Mouse (Mus musculus) forebrain, postnatal 0 days (tissue): ENCODE measurements around the gene Prr3. TPM values are rescaled to one million over a fixed set of nuclear protein-coding genes. Genes with fewer than 3 reads are reported as not detected.
"Not testable (repeated sequence)": the region's sequence is repeated elsewhere in the genome, so short reads cannot be mapped to it uniquely, and the experiment has no call there.

ENCODE experiments used
- ATAC-seq: fragments of 200-750 bp; cut with Nextera tagmentation; 2 replicates; pipeline ENCODE4 v1.8.0; 2017; ENCODE audit warnings: mild to moderate bottlenecking, moderate library complexity
- DNase-seq: peaks from one replicate; pipeline ENCODE4 v3.0.0-alpha.2; 2015
- H3K27ac ChIP-seq: fragments of 300-500 bp; sonication (generic); 2 replicates; pipeline ENCODE4 v1.5.1; 2014; ENCODE audit warnings: low read depth, mild to moderate bottlenecking, antibody characterized with exemption, low read length, moderate library complexity, mixed read lengths
- H3K27me3 ChIP-seq: fragments of 300-500 bp; sonication (generic); 2 replicates; pipeline ENCODE4 v1.6.1; 2014; ENCODE audit warnings: mild to moderate bottlenecking, low read length, mixed read lengths; ENCODE audit not compliant: insufficient read depth
- H3K36me3 ChIP-seq: fragments of 300-500 bp; sonication (generic); 2 replicates; pipeline ENCODE4 v1.6.1; 2014; ENCODE audit warnings: mild to moderate bottlenecking, moderate library complexity; ENCODE audit not compliant: insufficient read depth
- H3K4me1 ChIP-seq: fragments of 300-500 bp; sonication (generic); 2 replicates; pipeline ENCODE4 v1.6.1; 2014; ENCODE audit warnings: antibody characterized with exemption; ENCODE audit not compliant: insufficient read depth
- H3K4me2 ChIP-seq: fragments of 300-500 bp; sonication (generic); 2 replicates; pipeline ENCODE4 v1.6.1; 2014; ENCODE audit warnings: low read depth, mild to moderate bottlenecking, moderate library complexity
- H3K4me3 ChIP-seq: fragments of 300-500 bp; sonication (generic); 2 replicates; pipeline ENCODE4 v1.5.1; 2014; ENCODE audit warnings: low read depth, low read length, mixed read lengths
- H3K9ac ChIP-seq: fragments of 300-500 bp; sonication (generic); 2 replicates; pipeline ENCODE4 v1.6.1; 2014; ENCODE audit warnings: mild to moderate bottlenecking
- H3K9me3 ChIP-seq: fragments of 300-500 bp; sonication (generic); 2 replicates; pipeline ENCODE4 v1.6.1; 2016; ENCODE audit warnings: low read length
- CTCF ChIP-seq: sonication (generic); IDR thresholded peaks from 2 replicates; pipeline ENCODE4 v1.5.1; 2016; ENCODE audit warnings: antibody characterized with exemption, control low read depth, low read depth
- WGBS: fragments of 180-500 bp; shearing (Covaris S2); extraction: QIAGEN DNeasy Blood & Tissue Kit; methylation state at CpG from one replicate; pipeline ENCODE4 v1.1.7; 2014; 5-methylcytosine and 5-hydroxymethylcytosine counted together
- polyA plus RNA-seq: library from polyadenylated mRNA; unstranded; fragments of >200 nt; fragmentation: Nextera tagmentation; extraction: Ambion mirVana; gene quantifications from 2 replicates; pipeline ENCODE4 v1.2.1, GENCODE M21; 2015
- total RNA-seq: library from RNA; depleted of rRNA; stranded (reverse); fragments of >200 nt; gene quantifications from 2 replicates; pipeline ENCODE4 v1.2.3, GENCODE M21; 2014

The Prr3 gene
- total and polyA plus RNA-seq, 2 experiments from 2014 or later: 49.8 to 93.9 TPM

DNA sequence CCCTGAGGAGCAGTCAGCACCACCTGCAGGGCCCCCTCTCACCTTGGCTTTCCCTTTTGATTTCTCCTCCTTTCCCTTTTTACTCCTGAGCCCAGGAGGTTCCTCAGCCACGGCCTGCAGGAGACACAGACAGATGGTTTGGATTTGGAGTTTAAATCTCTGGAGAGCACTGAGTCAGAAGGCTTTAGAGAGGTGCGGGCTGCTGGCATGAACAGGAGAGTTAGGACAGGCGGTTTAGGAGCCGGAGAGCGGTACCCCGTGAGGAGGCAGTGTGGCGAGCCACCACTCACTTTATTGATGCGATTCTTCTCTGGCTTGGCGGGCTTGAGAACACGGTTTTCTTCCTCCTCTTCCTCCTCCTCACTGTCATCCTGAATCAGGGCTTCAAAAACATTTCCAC is 16.8 kb downstream of the Prr3 start:
- Histone ChIP-seq H3K4me3 (no peak overlapping the region), H3K27me3 (no peaks in the 10 kb centered on the region), H3K36me3 (peaks cover 67% of the 10 kb centered on the region), H3K4me1 (peaks cover 3% of the 10 kb centered on the region; the same call in 1 of the 2 replicates), H3K9me3 (no peaks in the 10 kb centered on the region), H3K27ac (no peak overlapping the region), H3K4me2 (no peak overlapping the region), H3K9ac (no peak overlapping the region)
- no peak for DNase-seq
- WGBS: 95% methylated on average over 10 of the region's 10 CpGs
- TF ChIP-seq CTCF: no peak
- ATAC-seq: no peak

DNA sequence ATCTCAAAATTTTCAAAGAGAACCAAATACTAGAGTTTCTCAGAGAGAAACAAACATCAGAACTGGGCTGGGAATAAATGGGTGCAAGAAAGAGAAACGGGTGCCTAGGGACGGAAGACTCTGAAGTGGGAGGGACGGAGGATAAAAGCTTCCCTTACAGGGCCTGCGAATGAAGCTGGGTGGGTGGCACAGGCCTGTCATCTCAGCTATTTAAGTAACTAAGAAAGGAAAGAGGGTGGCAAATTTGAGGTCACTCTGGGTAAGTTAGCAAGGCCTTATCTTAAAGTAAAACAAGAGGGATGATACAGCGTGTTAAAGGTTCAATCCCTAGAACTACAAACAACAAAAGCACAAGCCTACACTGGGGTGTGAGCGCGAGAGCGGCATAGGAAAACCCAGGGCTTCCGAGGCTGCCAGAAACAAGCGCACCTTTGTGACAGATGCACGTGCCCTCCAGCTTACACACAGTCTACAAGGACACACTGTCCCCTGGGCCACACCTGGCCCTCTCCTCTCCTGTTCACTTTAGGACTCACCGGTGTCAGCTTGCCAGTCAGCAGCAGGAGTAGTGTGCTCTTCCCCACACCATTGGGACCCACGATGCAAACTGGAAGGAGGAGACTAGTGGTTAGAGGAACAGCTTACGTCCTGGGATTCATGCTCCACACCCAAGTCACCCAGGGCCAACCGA is 21.4 kb downstream of the Prr3 start:
- Histone ChIP-seq H3K36me3 (peaks cover 78% of the 10 kb centered on the region), H3K27ac (no peak overlapping the region), H3K9me3 (no peaks in the 10 kb centered on the region), H3K4me3 (no peak overlapping the region), H3K4me1 (no peaks in the 10 kb centered on the region), H3K4me2 (no peak overlapping the region), H3K9ac (no peak overlapping the region), H3K27me3 (no peaks in the 10 kb centered on the region)
- no peak for ATAC-seq
- 97% methylated on average over 15 of the region's 15 CpGs for WGBS
- no peak for DNase-seq
- TF ChIP-seq CTCF: no peak

DNA sequence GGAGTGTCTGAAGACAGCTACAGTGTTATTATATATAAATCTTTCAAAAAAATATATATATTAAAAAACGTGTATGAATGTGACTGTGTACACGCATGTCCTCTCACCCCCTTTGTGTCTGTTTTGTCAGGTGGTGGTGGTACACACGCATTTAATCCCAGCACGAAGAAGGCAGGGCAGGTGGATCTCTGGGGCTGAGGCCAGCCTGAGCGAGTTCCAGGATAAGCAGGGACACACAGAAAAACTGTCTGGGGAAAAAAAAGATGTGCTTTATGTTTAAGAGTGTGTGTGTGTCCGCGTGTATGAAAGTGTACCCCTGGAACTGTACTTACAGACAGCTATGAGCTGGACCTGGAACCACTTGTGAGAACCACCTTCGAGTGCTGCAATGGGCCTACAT is 25.4 kb downstream of the Prr3 start:
- no peak overlapping the region for H3K9ac ChIP-seq
- no peaks in the 10 kb centered on the region for H3K27me3 ChIP-seq
- DNase-seq: no peak
- no peaks in the 10 kb centered on the region for H3K4me1 ChIP-seq
- no peak overlapping the region for H3K4me3 ChIP-seq
- peaks cover 38% of the 10 kb centered on the region for H3K36me3 ChIP-seq
- WGBS: 81% methylated on average over 8 of the region's 8 CpGs
- no peak overlapping the region for H3K27ac ChIP-seq
- H3K9me3 ChIP-seq: no peaks in the 10 kb centered on the region
- TF ChIP-seq CTCF: no peak
- no peak overlapping the region for H3K4me2 ChIP-seq
- no peak for ATAC-seq

DNA sequence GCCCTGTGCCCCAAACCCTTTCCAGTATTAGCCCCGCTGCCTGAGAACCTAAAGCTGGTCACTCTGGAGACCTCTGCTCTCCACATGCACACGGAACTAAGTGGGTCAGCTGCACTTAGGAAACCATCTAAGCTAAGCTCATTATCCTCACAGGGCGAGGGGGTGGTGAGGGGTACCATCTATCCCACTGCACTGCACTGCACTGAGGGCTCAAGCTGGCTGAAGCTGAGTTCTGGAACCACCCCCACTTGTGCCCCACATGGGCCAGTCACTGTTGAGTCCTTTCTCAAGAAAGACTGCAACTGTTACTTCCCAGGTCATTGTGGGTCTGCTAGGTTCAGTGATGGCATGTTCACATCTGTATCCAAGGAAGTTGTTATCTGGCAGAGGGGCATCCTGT is 27.5 kb downstream of the Prr3 start:
- not testable (repeated sequence) for H3K9me3 ChIP-seq, H3K4me3 ChIP-seq, DNase-seq, H3K27ac ChIP-seq, H3K27me3 ChIP-seq, H3K9ac ChIP-seq, H3K4me1 ChIP-seq, H3K4me2 ChIP-seq
- H3K36me3 ChIP-seq: peaks cover 17% of the 10 kb centered on the region
- ATAC-seq: peak; percentile 28; the same call in 1 of the 2 replicates
- WGBS: 73% methylated on average over 2 of the region's 3 CpGs

DNA sequence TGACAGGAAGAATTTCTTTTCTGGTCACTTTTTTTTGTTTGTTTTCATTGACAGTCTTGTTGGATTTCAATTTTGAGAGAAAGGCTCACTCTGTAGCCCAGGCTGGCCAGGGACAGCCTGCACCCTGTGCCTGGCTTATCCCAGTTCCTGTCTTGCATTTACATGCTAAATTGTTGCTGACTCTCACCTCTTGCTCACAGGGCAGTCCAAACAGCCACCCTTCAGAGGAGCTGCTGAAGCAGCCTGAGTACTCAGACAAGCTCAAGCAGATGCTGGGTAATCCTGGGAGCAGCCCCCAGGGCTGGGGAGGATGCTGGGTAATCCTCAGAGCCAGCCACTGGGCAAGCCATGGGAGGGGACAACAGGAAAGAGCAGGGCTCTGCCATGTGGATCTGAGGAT is 29.1 kb downstream of the Prr3 start:
- H3K4me3 ChIP-seq, H3K9me3 ChIP-seq: not testable (repeated sequence)

DNA sequence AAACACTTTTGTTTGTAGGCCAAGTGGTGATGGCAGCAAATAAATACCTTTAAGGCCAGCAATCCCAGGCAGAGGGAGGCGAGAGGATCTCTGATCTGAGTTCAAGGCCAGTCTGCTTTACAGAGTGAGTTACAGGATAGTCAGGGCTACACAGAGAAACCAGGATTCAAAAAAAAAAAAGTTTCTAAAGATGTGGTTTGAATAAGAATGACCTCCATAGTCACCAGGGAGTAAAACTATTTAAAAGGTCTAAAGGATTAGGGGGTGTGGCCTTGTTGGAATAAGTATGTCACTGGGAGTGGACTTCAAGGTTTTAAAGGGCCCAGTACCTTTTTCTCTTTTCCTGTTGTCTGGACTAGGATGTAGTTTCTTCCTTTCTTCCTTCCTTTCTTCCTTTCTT is 40.1 kb downstream of the Prr3 start:
- H3K27me3 ChIP-seq: no peaks in the 10 kb centered on the region
- no peak for TF ChIP-seq CTCF
- ATAC-seq: no peak
- H3K27ac ChIP-seq: no peak overlapping the region
- 53% methylated on average over 1 of the region's 1 CpGs for WGBS
- no peak overlapping the region for H3K4me2 ChIP-seq
- no peak for DNase-seq
- no peaks in the 10 kb centered on the region for H3K4me1 ChIP-seq
- H3K9me3 ChIP-seq: no peaks in the 10 kb centered on the region
- H3K36me3 ChIP-seq: no peaks in the 10 kb centered on the region
- H3K4me3 ChIP-seq: no peak overlapping the region
- H3K9ac ChIP-seq: no peak overlapping the region

More for the DNA sequence above, 29.1 kb downstream of the Prr3 start:
- H3K4me1 ChIP-seq, DNase-seq, H3K36me3 ChIP-seq, H3K27ac ChIP-seq, H3K4me2 ChIP-seq, H3K9ac ChIP-seq, ATAC-seq, H3K27me3 ChIP-seq: not testable (repeated sequence)

DNA sequence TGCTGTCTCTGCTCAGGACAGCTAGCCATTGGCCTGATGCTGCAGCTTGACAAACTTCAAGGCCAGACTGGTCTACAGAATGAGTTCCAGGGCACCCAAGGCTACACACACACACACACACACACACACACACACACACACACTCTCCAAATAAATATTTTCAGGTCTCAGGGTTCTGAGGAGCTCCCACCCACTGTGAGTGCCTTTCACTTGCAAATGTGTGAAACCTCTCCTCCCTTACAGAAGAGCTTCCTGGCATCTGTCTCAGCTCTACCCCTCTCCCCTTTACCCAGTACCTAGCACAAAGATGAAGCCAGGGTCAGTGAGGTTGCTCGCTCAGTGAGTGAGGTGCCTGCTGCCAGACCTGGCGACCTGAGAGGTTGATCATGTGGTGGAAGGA is 40.9 kb downstream of the Prr3 start:
- Histone ChIP-seq H3K4me3 (no peak overlapping the region), H3K9ac (no peak overlapping the region), H3K27ac (no peak overlapping the region), H3K4me1 (no peaks in the 10 kb centered on the region), H3K36me3 (no peaks in the 10 kb centered on the region), H3K4me2 (no peak overlapping the region), H3K9me3 (no peaks in the 10 kb centered on the region), H3K27me3 (no peaks in the 10 kb centered on the region)
- 62% methylated on average over 2 of the region's 2 CpGs for WGBS
- DNase-seq (no peak), ATAC-seq (no peak)
- no peak for TF ChIP-seq CTCF
